Mouse (Mus musculus): ENCODE data around the gene Fam136a.
"Not testable (repeated sequence)": the region's sequence is repeated elsewhere in the genome, so short reads cannot be mapped to it uniquely, and the experiment has no call there.

Gene Fam136a

GRCm38 (mm10) chr6:86366125-86366852, 843 bp downstream of the Fam136a start:
- no peak for DNase-seq (ENCODE audit: low read depth in 1 of 2, low spot score in 2 of 2)

GRCm38 (mm10) chr6:86366853-86367249, 1.4 kb downstream of the Fam136a start:
- no peak for DNase-seq (ENCODE audit: low read depth in 1 of 2, low spot score in 2 of 2)

- DNase-seq (ENCODE audit: low read depth in 1 of 2, low spot score in 2 of 2): no peak
These were observed 3.0 kb downstream of the Fam136a start for GRCm38 (mm10) chr6:86368479-86368878.

GRCm38 (mm10) chr6:86370093-86370713, 4.8 kb downstream of the Fam136a start:
- no peak for DNase-seq (ENCODE audit: low read depth in 1 of 2, low spot score in 2 of 2)

- DNase-seq (ENCODE audit: low read depth in 1 of 2, low spot score in 2 of 2): no peak
These were observed 5.4 kb downstream of the Fam136a start, which contains the start of gene Snrpg for GRCm38 (mm10) chr6:86370764-86371339. TSS of gene Snrpg (plus strand) at chr6:86371304.

- DNase-seq (ENCODE audit: low read depth in 1 of 2, low spot score in 2 of 2): peak; percentile 81 to 91
These were observed 6.0 kb downstream of the Fam136a start for GRCm38 (mm10) chr6:86371340-86371911.

GRCm38 (mm10) chr6:86371950-86372516, 6.6 kb downstream of the Fam136a start:
- DNase-seq (ENCODE audit: low read depth in 1 of 2, low spot score in 2 of 2): no peak

- DNase-seq (ENCODE audit: low read depth in 1 of 2, low spot score in 2 of 2): no peak
These were observed 8.1 kb downstream of the Fam136a start for GRCm38 (mm10) chr6:86373556-86373955.

- DNase-seq (ENCODE audit: low read depth in 1 of 2, low spot score in 2 of 2): no peak
These were observed 12.9 kb downstream of the Fam136a start for GRCm38 (mm10) chr6:86378341-86378740.

GRCm38 (mm10) chr6:86380112-86380511, 14.7 kb downstream of the Fam136a start:
- not testable (repeated sequence) for DNase-seq (ENCODE audit: low read depth in 1 of 2, low spot score in 2 of 2)

- no peak for DNase-seq (ENCODE audit: low read depth in 1 of 2, low spot score in 2 of 2)
These were observed 17.1 kb downstream of the Fam136a start for GRCm38 (mm10) chr6:86382551-86382950.

- no peak for DNase-seq (ENCODE audit: low read depth in 1 of 2, low spot score in 2 of 2)
These were observed 17.9 kb downstream of the Fam136a start for GRCm38 (mm10) chr6:86383370-86383769.

- DNase-seq (ENCODE audit: low read depth in 1 of 2, low spot score in 2 of 2): no peak
These were observed 19.2 kb downstream of the Fam136a start for GRCm38 (mm10) chr6:86384692-86385091.

GRCm38 (mm10) chr6:86385362-86386104, 20.1 kb downstream of the Fam136a start:
- no peak for DNase-seq (ENCODE audit: low read depth in 1 of 2, low spot score in 2 of 2)

- no peak for DNase-seq (ENCODE audit: low read depth in 1 of 2, low spot score in 2 of 2)
These were observed 21.9 kb downstream of the Fam136a start for GRCm38 (mm10) chr6:86387313-86387712.

- no peak for DNase-seq (ENCODE audit: low read depth in 1 of 2, low spot score in 2 of 2)
These were observed 23.0 kb downstream of the Fam136a start for GRCm38 (mm10) chr6:86388461-86388860.

- no peak for DNase-seq (ENCODE audit: low read depth in 1 of 2, low spot score in 2 of 2)
These were observed 25.9 kb downstream of the Fam136a start for GRCm38 (mm10) chr6:86391326-86391725.

- no peak for DNase-seq (ENCODE audit: low read depth in 1 of 2, low spot score in 2 of 2)
These were observed 27.7 kb downstream of the Fam136a start for GRCm38 (mm10) chr6:86393187-86393586.

- DNase-seq (ENCODE audit: low read depth in 1 of 2, low spot score in 2 of 2): no peak
These were observed 28.8 kb downstream of the Fam136a start for GRCm38 (mm10) chr6:86394078-86394720.

- no peak for DNase-seq (ENCODE audit: low read depth in 1 of 2, low spot score in 2 of 2)
These were observed 29.6 kb downstream of the Fam136a start for GRCm38 (mm10) chr6:86395021-86395420.

Data from monocyte, adult 2 months (primary cell).